8 mouse cellular contexts compared by ENCODE assay signal in the genomic region with DNA sequence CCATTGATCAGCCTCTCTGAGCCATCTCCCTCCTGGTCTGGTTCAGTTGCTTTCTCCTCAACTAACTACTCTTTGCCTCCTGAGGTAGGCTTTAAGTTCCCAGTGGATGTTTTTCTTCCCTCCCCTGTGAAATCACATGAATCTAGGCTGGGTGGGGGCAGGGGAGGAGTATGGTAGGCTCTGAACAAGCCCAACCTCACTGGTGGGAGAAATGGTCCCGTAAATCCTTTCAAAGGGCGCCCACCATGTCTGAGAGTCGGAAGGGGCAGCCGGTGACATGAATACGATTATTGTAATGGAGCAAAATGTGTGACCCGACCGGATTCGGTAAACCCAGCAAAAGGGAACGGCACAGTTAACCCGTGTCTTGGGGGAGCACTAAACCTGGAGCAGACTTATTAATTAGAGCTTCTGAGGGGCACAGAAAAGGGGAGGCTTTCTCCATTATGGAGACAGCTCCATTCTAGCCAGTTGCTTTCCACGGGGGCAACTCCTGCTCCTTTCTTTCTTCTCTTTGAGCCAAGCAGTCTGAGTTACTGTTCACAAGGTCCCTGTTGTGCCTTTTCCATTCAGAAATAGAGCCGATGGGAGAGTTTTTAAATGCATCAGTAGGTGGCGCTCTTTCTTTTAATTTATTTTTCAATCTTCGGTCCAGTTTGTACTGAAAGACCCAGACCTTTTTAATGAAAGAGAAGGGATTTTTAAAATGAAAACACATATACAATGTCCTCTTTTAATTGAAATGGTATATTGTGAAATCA.
DNase-seq lines count a peak whose midpoint lies in the region; ATAC-seq lines count a peak whose summit lies in the region.

No protein-coding gene starts in this region.

- peak; percentile 37 for DNase-seq in adrenal gland, postnatal 10 days
- no peak for DNase-seq in adrenal gland, adult 18-20 months (ENCODE audit: low spot score in 2 of 2)
- DNase-seq in brain, adult 2 months (ENCODE audit: low read depth, low spot score), result peak; percentile 44
- DNase-seq in kidney, adult 9 months, result peak; percentile 55
- DNase-seq in right cerebral cortex, postnatal 4 days, result peak; percentile 10
- DNase-seq in testis, postnatal 14 days (ENCODE audit: low spot score), result no peak

- ATAC-seq in forebrain, embryonic 16.5 days, result peak; percentile 73
- ATAC-seq in lung, embryonic 16.5 days (ENCODE audit: low read depth), result peak; percentile 59

- no peaks in the 10 kb centered on the region for H3K9me3 ChIP-seq in forebrain, embryonic 16.5 days (ENCODE audit: control insufficient read depth, low read length)
- no peaks in the 10 kb centered on the region for H3K9me3 ChIP-seq in lung, embryonic 16.5 days (ENCODE audit: control insufficient read depth, low read length)

- 28% methylated on average over 14 of the region's 14 CpGs for WGBS in forebrain, embryonic 16.5 days
- WGBS in lung, embryonic 16.5 days, result 50% methylated on average over 14 of the region's 14 CpGs

- H3K4me2 ChIP-seq in forebrain, embryonic 16.5 days (ENCODE audit: low read length), result peak overlapping the region; percentile 50
- H3K4me2 ChIP-seq in lung, embryonic 16.5 days (ENCODE audit: low read depth, low read length), result peak overlapping the region; percentile 4; the same call in 1 of the 2 replicates

- H3K27me3 ChIP-seq in forebrain, embryonic 16.5 days (replicated peaks; ENCODE audit: control insufficient read depth, insufficient read depth, low read length), result no peaks in the 10 kb centered on the region
- no peaks in the 10 kb centered on the region for H3K27me3 ChIP-seq in lung, embryonic 16.5 days (ENCODE audit: control insufficient read depth, insufficient read depth, low read depth, low read length)

- no peak overlapping the region for H3K27ac ChIP-seq in forebrain, embryonic 16.5 days (ENCODE audit: low read length)
- H3K27ac ChIP-seq in lung, embryonic 16.5 days (ENCODE audit: low read length), result no peak overlapping the region

- H3K4me1 ChIP-seq in forebrain, embryonic 16.5 days (replicated peaks; ENCODE audit: control insufficient read depth, insufficient read depth, low read length), result peaks cover 2% of the 10 kb centered on the region; the same call in 1 of the 2 replicates
- H3K4me1 ChIP-seq in lung, embryonic 16.5 days (replicated peaks; ENCODE audit: control insufficient read depth, insufficient read depth, low read length), result peaks cover 3% of the 10 kb centered on the region; the same call in 1 of the 2 replicates

- H3K36me3 ChIP-seq in forebrain, embryonic 16.5 days (ENCODE audit: control insufficient read depth, insufficient read depth), result no peaks in the 10 kb centered on the region
- no peaks in the 10 kb centered on the region for H3K36me3 ChIP-seq in lung, embryonic 16.5 days (ENCODE audit: control insufficient read depth, insufficient read depth, low read length)

- 0 out of 2 replicates have a peak overlapping the region, but pooled peaks have one; percentile 37 for H3K9ac ChIP-seq in forebrain, embryonic 16.5 days (replicated peaks; ENCODE audit: low read depth, low read length)
- H3K9ac ChIP-seq in lung, embryonic 16.5 days (ENCODE audit: low read length), result no peak overlapping the region; the same call in 1 of the 2 replicates

- H3K4me3 ChIP-seq in forebrain, embryonic 16.5 days (replicated peaks; ENCODE audit: low read length), result peak overlapping the region; percentile 32
- no peak overlapping the region for H3K4me3 ChIP-seq in lung, embryonic 16.5 days (ENCODE audit: low read length)

Comparison
In these comparisons a context has a peak if more than half of its experiments do, and no peak if none do; other contexts are left out.
1. DNase-seq: peak in adrenal gland, postnatal 10 days (single experiment), brain, adult 2 months (single experiment), kidney, adult 9 months (single experiment) and right cerebral cortex, postnatal 4 days (single experiment); none in adrenal gland, adult 18-20 months (0 of 2) and testis, postnatal 14 days (single experiment).